Mouse (Mus musculus) lung, postnatal 0 days (tissue): ENCODE measurements around the gene Irf2.

Experiments used
- CTCF ChIP-seq: IDR thresholded peaks from 2 replicates; pipeline ENCODE4 v1.5.1; 2016; ENCODE audit warnings: antibody characterized with exemption, mild to moderate bottlenecking
- EP300 ChIP-seq: IDR thresholded peaks from 2 replicates; pipeline ENCODE4 v1.6.1; 2016; ENCODE audit warnings: antibody characterized with exemption, mild to moderate bottlenecking, control low read depth

DNA sequence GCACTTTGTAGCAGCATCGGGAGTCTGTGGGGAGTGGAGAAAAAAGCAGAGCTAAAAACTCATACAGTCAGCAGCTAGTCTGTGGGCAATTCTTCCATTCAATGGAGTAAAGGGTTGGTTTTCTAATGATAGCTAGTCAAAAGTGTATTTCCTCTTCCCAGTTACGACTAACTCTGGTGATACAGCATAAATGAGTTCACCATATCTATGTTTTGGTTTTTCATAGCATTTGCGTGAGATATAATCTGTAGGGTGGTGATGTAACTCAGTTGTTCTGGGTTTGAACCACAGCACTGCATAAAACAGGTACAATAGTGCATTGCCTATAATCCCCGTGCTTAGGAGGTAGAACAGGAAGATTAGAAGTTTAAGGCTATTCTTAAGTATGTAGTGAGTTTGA is 131.6 kb downstream of the Irf2 start:
- no peak for TF ChIP-seq CTCF
- TF ChIP-seq EP300: no peak
